Mouse (Mus musculus) kidney, adult 10 weeks (tissue): ENCODE results near the gene Olfr59. TPM values are rescaled to one million over a fixed set of nuclear protein-coding genes. Genes with fewer than 3 reads are reported as not detected.

Experiments used
- polyA plus RNA-seq: library from polyadenylated mRNA; stranded (reverse); fragments of 350-450 nt; fragmentation: Illumina TruSeq; extraction: RNeasy Lipid Tissue Mini Kit (QIAGEN cat#74804); gene quantifications from one replicate; pipeline ENCODE4 v1.2.3, GENCODE M21; 2014; ENCODE audit warnings: low read depth, low replicate concordance

Olfr59 gene
- not detected for polyA plus RNA-seq

GRCm38 (mm10) chr11:74283436-74283835 lies at the start of gene Olfr59:
Gene Olfr59 (plus strand): TSS chr11:74283736.

DNA sequence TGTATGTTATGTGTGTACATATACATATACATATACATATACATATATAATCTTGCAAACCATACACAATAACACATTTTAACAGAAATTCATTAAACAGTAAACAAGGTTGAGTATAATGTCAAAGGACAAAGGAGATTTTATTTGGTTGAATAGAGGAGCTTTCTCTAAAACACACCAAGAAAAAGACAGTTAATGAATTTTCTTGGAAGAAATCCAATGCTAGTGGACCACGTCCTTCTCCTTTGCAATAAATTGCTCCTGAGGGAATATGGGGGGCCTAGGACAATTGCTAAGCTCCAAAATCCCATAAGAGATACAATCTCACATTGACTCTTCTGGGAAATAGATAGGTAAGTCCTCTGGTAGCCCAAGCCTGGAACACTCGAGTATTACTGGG lies 24.0 kb upstream of the Olfr59 start, which contains the start of gene Olfr406:
Olfr406 (plus strand) TSS at position 301 of the 400 bp plus-strand sequence.

DNA sequence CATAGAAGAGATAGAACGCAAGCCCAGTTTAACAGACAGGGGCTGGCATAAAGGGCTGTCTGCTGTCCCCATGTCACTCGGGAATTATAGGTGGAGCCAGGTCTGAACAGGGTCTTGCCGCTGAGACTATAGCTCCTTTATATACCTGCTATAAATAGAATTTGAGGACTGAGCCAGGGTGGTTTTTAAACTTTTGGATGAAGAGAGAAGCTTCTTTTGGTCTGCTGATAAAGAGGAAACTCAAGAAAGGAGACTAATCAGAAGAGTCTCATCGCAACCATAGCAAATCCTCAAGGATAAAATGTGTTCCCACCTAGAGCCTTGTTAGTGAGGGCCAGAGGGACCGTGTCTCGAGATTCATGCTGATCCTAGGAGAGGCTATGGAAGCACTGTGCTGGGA lies 54.4 kb downstream of the Olfr59 start, which contains the start of gene Olfr410:
Olfr410 (minus strand) TSS at position 101 of the 400 bp plus-strand sequence.

Other genes with a start within 250 kb of the Olfr59 start
- gene Olfr139, start 227.2 kb upstream of the Olfr59 start, polyA plus RNA-seq, result not detected
- not detected for gene Olfr399, start 227.1 kb upstream of the Olfr59 start, polyA plus RNA-seq
- gene Zfp616, start 213.8 kb upstream of the Olfr59 start, polyA plus RNA-seq, result not detected
- not detected for gene Olfr401, start 170.0 kb upstream of the Olfr59 start, polyA plus RNA-seq
- gene Olfr402, start 130.2 kb upstream of the Olfr59 start, polyA plus RNA-seq, result not detected
- gene Olfr403, start 97.5 kb upstream of the Olfr59 start, polyA plus RNA-seq, result not detected
- gene Olfr43, start 72.4 kb upstream of the Olfr59 start, polyA plus RNA-seq, result not detected
- gene Olfr406, start 23.9 kb upstream of the Olfr59 start, polyA plus RNA-seq, result not detected
- not detected for gene Olfr410, start 54.3 kb downstream of the Olfr59 start, polyA plus RNA-seq
- not detected for gene Olfr411, start 68.9 kb downstream of the Olfr59 start, polyA plus RNA-seq
- not detected for gene Olfr412, start 78.3 kb downstream of the Olfr59 start, polyA plus RNA-seq